ENCODE assay signal across 25 mouse cellular contexts in genomic region chr1:193946953-193947586, GRCm38 (mm10).
"Had no signal": no experiment of that assay in that cellular context is flagged by ENCODE, and none has a peak within 500 bp of the region (broad histone marks: within the 10 kb centered on the region; RNA-seq: fewer than 3 reads in every experiment).

No protein-coding gene starts in this region.

- H3K4me2 ChIP-seq: heart, embryonic 13.5 days; heart, embryonic 15.5 days; hindbrain, embryonic 12.5 days; intestine, embryonic 15.5 days; limb, embryonic 12.5 days; liver, embryonic 11.5 days; liver, embryonic 13.5 days had no signal

- H3K4me1 ChIP-seq: heart, embryonic 10.5 days; heart, embryonic 15.5 days; hindbrain, embryonic 10.5 days; hindbrain, embryonic 12.5 days; intestine, embryonic 15.5 days; limb, embryonic 10.5 days; limb, embryonic 12.5 days; liver, embryonic 13.5 days had no signal

- H3K9ac ChIP-seq: heart, embryonic 13.5 days; heart, embryonic 15.5 days; hindbrain, embryonic 12.5 days; intestine, embryonic 15.5 days; limb, embryonic 12.5 days; liver, embryonic 13.5 days had no signal

- H3K27ac ChIP-seq: gastrocnemius, adult 2 months; heart, embryonic 10.5 days; heart, embryonic 13.5 days; heart, embryonic 15.5 days; hindbrain, embryonic 10.5 days; hindbrain, embryonic 12.5 days; intestine, embryonic 15.5 days; layer of hippocampus, adult 2 months; left cerebral cortex, adult 2 months; limb, embryonic 10.5 days; limb, embryonic 12.5 days; liver, embryonic 13.5 days had no signal

- H3K4me3 ChIP-seq: gastrocnemius, adult 2 months; heart, embryonic 10.5 days; heart, embryonic 13.5 days; heart, embryonic 15.5 days; hindbrain, embryonic 10.5 days; hindbrain, embryonic 12.5 days; intestine, embryonic 15.5 days; layer of hippocampus, adult 2 months; left cerebral cortex, adult 2 months; limb, embryonic 10.5 days; limb, embryonic 12.5 days; liver, embryonic 13.5 days had no signal

- ATAC-seq: inflammation-experienced regulatory T-cells, adult 6 months; intestine, embryonic 15.5 days; intestine, postnatal 0 days had no signal

- H3K9me3 ChIP-seq: heart, embryonic 10.5 days; heart, embryonic 13.5 days; heart, embryonic 15.5 days; hindbrain, embryonic 10.5 days; hindbrain, embryonic 12.5 days; intestine, embryonic 15.5 days; limb, embryonic 10.5 days; limb, embryonic 12.5 days; liver, embryonic 13.5 days had no signal

- H3K36me3 ChIP-seq: heart, embryonic 10.5 days; heart, embryonic 13.5 days; heart, embryonic 15.5 days; hindbrain, embryonic 10.5 days; hindbrain, embryonic 12.5 days; intestine, embryonic 15.5 days; limb, embryonic 10.5 days; limb, embryonic 12.5 days; liver, embryonic 13.5 days had no signal

- DNase-seq: gastrocnemius, adult 2 months; gastrocnemius, postnatal 10 days; gastrocnemius, postnatal 25 days; heart, adult 18-20 months; heart, postnatal 14 days; heart, postnatal 4 days; kidney, adult 8-10 months; kidney, postnatal 10 days; kidney, postnatal 25 days; kidney, postnatal 4 days; liver; liver, embryonic 13.5 days had no signal

- H3K27me3 ChIP-seq: heart, embryonic 13.5 days; heart, embryonic 15.5 days; hindbrain, embryonic 12.5 days; intestine, embryonic 15.5 days; liver, embryonic 13.5 days had no signal
